Mouse (Mus musculus) heart, postnatal 10 days (tissue): Measurements from ENCODE around the gene Macrod1. TPM values are rescaled to one million over a fixed set of nuclear protein-coding genes. Genes with fewer than 3 reads are reported as not detected.

Experiments
- DNase-seq, 2 experiments: peaks; one replicate each; pipeline ENCODE4 v3.0.0; 2021
- intact Hi-C: fragments of 180-260 bp; cut with DNase I; formaldehyde crosslinking; loops from one replicate; pipeline ENCODE4 v1.15.1; 2025
- total RNA-seq, 2 experiments: library from RNA; stranded (reverse); gene quantifications; 2 replicates each; pipeline ENCODE4 v1.2.3; 2021

Macrod1 gene
- total RNA-seq, 2 experiments from 2014 or later, result 168 to 172 TPM

DNA sequence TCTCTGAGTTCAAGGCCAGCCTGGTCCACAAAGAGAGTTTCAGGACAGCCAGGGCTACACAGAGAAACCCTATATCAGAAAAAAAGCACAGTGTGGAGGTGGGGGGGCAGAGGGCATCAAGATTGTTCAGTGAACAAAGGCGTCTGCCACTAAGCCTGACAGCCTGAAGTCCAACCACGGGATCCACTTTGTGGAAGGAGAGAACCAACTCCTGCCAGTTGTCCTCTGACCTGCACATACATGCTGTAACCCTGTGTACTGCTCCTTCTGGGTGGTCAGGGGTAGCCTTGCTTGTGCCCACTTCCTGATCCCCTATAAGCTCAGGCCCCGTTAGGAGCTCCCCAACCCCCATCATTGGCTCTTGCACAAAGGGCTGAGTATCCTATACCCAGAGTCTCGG lies 128.4 kb downstream of the Macrod1 start:
- DNase-seq, result no peak
- intact Hi-C loops, result no loop called here

DNA sequence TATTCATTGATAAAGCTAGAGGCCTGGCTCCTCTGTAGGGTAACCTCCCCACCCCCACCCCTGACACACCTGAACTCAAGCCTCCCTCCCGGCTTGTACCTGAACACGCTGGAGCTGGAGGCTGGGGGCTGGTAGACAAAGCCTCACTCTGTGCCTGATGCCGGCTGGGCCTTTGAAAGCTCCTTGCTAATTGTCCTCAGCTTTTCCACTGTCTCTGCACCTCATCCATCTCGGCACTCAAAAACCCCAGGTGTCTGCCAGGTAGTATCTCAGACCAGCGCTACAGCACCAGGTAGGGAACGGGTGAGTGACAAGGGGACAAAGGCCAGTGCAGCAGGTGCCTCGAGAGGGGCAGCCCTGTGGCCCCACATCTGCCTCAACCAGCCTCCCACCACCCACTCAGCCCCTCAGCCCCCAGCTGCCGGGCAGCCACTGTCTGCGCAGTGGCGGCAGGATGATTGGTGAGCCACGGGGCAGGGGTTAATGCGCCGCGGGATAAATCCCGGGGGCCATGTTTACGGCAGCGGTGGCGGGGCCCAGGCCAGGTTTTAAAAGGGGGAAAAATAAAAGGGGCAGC lies 129.2 kb downstream of the Macrod1 start:
- intact Hi-C loops, result no loop called here
- DNase-seq, result no peak

DNA sequence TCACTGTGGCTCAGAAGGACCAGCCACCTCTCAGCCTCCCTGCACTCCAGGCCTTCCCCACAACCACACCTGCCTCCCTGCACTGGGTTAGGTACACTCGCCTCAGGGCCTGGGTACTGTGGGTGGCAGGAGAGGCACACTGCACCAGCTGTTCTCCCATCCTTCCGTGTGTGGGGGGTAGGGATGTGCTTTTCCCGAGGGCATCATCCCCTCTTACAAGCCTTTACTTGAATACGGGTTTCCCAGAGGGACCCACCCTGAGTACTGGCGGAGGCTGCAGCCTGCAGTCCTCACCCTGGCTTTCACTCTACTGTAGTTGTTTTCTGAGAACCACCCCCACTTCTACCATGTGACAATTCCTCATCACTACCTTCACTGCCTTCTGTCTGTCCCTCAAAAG lies 130.5 kb downstream of the Macrod1 start:
- intact Hi-C loops, result no loop called here
- DNase-seq, result no peak

DNA sequence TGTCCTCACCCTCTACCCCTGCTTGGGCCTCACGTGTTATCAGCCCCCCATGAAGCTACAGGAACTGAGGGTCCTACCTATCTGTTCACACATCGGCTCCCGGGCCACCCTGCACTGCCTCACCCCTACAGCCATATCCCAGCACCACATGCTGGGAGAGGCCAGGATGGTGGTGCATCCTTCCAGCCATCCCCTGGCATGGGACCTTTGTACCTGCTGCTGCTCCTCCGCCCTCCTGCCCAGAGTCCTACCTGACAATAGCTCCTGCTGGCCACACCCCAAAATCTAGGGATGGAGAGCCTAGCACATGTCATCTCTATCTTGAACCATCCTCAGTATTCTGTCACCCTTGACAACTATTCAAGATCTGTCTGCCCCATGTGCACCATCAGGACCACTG lies 132.4 kb downstream of the Macrod1 start:
- intact Hi-C loops, result no loop called here

DNA sequence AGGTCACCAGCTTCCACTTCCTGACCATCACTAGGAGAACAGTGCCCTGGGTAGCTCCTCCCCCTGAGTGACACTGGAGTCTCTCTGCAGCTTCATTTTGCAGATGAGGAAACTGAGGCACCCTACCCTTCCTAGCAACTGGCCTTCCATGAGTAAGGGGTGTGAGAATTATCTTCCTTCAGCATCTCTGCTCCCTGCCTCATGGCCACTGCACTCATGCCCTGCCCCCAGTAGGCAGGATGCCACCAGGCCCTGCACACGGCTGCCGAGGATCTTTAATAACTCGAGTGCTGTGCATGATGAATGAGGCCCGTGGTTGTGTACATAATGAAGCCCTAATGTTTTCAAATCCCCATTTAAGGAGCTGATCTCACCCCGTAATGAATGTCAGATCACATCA lies 134.4 kb downstream of the Macrod1 start:
- intact Hi-C loops, result no loop called here

More for the DNA sequence above, 132.4 kb downstream of the Macrod1 start:
- no peak for DNase-seq

DNA sequence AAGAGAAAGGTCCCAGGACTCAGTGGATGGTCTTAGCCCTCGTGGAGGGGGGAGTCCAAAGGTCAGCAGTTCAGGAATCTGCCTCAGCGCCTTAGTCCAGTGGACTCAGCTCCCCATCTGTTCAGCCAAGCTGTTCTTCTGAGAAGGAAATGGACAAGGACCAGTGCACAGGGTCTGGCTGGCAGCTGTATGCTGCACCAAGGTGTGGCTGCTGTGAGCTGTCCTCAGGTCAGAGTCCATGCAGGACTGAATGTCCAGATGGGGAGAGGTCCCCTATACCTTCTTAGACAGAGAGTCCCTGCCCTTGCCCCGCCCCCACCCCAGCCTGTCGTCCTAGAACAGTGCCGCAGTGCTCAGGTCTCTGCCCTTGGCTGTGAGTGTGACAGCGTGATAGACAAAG lies 135.0 kb downstream of the Macrod1 start:
- intact Hi-C loops, result no loop called here
- DNase-seq, result no peak

More for the DNA sequence above, 134.4 kb downstream of the Macrod1 start:
- no peak for DNase-seq

DNA sequence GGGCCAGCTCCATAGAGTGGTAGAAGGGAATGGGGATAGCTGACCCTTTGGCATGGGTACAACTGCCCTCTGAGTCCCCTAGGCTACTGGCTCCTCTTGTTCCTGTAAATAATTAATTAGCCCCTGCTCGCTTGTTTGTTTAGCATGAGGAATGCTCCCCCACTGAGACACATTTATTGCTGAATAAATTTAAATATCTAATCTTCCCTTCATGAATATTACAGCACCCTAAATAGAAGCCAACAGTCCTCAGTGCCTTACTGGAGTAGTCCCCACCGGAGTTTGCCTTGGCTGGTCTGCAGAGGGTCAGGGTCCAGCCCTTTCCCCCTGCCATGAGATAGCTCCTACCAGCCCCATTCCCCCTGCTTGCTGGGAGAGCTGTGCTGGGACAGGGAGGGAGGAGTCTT lies 136.0 kb downstream of the Macrod1 start:
- intact Hi-C loops, result no loop called here

DNA sequence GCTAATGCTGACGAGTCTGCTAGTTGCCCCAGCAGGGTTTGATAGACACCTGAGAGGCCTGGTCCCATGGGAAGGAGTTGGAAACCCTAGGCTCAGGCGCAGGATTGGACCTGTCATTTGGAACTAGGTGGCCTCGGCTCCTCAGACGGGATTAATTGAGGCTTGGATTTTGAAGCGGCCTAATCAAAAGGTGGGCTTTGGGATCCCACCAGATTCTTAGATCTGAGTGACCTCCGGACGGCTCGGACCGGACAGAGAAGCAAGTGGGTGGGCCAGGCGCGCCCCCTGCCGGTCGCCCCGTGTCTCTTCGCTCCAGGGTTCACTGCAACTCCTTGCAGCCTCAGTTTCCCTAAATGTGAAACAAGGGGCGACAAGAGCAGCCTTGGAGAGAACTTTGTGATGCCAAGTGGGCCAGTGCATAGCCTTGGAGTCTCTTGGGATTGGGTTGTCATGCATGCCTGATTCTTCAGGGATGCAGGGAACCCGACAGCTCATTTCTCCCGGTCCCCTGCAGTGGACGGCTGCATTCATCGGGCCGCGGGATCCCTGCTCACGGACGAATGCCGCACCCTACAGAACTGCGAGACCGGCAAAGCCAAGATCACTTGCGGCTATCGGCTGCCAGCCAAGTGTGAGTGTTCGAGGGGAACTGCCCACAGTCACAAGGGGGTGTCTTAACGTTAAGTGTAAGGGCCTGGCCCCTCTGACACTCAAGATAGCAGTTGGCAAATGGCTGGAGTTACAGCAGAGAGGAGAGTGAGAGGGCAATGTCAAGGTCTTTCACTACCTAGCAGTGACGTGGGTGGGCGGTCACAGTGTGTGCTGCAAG lies 139.5 kb downstream of the Macrod1 start:
- intact Hi-C loops, result loop anchor here (1.0 kb wide), 2 partner anchors 128 to 132 kb away; no protein-coding TSS in a partner anchor
- peak; percentile 70 to 78 for DNase-seq

More for the DNA sequence above, 136.0 kb downstream of the Macrod1 start:
- no peak for DNase-seq

DNA sequence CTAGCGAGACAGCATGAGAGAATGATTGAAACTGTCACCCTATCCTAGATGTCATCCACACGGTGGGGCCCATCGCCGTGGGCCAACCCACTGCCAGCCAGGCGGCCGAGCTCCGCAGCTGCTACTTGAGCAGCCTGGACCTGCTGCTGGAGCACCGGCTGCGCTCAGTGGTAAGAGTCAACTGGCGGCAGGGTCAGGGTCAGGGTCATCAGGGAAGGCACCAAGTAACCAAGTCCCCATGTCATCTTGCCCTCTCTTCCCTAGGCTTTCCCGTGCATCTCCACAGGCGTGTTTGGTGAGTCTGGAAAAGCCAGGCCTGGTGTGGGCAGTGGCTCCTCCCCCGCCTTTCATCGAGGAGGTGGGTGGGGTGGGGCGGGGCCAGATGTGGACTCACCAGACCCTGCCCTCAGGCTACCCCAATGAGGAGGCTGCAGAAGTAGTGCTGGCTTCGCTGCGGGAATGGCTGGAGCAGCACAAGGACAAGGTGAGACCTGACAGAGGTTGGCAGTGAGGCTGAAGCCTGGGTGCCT lies 140.2 kb downstream of the Macrod1 start:
- DNase-seq, result no peak
- intact Hi-C loops, result loop anchor here (1.0 kb wide), 2 partner anchors 129 to 133 kb away; no protein-coding TSS in a partner anchor

DNA sequence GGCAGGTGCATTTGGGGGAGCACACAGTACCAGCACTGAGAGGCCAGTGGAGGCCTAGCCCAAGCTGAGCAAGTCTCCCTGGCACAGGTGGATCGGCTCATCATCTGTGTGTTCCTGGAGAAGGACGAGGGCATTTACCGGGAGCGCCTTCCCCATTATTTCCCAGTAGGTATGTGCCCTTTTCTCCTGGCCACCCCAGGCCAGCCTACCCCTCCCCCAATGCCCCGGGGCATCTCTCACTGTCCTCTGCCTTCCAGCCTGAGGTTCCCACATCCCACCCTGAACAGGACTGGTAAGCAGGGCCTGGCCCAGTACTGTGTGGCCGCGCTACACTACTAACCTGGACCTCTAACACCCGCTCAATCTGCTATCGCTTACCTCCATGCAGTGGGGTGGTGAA lies 140.8 kb downstream of the Macrod1 start:
- intact Hi-C loops, result no loop called here
- DNase-seq, result no peak

DNA sequence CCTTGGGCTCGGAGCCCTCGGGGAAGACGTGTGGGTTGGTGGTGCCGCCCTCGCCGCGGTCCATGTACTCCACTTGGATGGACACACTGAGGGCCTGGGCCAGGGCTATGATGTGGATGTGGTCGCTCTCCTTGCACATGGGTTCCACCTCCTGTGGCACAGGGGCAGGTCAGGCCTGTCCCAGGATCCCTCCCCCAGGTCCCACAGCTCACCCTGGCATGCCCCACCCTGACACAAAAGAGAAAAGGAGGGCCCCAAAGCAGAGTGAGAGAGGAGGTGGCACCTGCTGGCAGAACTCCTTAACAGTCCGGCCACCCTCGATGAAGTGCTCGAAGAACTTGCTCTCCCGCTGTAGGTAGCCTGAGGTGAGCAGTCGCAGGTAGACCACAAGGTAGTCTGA lies 142.5 kb downstream of the Macrod1 start:
- no peak for DNase-seq
- intact Hi-C loops, result loop anchor here (2.0 kb wide), 1 partner anchor 32 kb away; no protein-coding TSS in a partner anchor

DNA sequence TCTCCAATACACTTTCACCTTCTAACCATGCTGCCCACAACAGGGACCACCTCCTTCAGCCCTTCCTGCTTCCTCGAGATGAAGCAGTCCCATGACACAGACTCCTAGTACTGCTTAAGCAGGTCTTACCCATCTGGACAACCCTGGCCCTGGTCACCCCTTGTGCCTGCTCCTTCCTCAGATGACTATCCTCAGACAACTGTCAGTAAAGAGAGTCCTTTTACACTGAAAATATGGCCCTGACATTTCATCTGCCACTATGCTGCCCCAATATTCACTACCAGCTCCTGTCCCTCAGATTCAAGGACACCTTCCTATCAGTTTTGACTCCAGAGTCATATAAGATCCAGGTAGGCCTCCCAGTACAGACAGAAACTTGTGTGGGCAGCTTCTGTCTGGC lies 143.8 kb downstream of the Macrod1 start:
- DNase-seq, result no peak
- intact Hi-C loops, result no loop called here

DNA sequence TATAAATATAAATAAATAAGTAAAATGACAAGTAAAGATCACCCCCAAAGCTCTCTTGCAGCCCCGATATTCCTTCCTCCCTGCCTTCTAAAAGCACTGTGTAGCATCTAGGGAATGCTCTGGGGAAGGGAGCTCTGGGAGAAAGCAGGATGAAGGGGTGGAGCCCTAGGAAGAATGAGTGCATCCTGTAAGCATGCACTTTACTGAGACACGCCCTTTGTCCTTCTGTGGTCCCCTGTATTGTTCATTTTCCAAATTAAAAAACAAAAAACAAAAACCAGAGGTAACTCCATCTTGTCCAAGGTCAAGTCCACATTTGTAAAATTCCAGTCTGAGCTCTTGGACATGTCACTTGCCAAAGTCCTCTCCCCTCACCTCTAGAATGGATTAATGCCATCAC lies 148.3 kb downstream of the Macrod1 start:
- intact Hi-C loops, result no loop called here

DNA sequence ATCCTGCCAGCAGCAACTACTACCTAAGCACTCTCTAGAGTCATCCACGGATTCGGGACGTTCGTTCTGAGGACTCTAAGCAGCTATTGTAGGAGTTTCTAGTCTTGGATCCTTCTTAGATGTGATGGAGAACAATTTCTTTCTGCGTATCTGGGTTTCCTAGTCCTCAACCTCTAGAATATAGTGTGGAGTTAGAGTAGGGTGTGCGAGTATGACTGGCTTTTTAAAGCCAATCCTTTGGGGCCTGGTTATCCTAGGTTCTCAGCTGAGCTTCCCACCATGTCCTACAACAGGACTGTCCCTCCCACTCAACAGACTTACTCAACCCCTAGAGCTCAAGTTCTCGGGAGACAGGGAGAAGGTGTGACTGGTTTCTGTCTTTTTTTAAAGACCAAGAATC lies 148.7 kb downstream of the Macrod1 start:
- no peak for DNase-seq
- intact Hi-C loops, result no loop called here

More for the DNA sequence above, 148.3 kb downstream of the Macrod1 start:
- no peak for DNase-seq

DNA sequence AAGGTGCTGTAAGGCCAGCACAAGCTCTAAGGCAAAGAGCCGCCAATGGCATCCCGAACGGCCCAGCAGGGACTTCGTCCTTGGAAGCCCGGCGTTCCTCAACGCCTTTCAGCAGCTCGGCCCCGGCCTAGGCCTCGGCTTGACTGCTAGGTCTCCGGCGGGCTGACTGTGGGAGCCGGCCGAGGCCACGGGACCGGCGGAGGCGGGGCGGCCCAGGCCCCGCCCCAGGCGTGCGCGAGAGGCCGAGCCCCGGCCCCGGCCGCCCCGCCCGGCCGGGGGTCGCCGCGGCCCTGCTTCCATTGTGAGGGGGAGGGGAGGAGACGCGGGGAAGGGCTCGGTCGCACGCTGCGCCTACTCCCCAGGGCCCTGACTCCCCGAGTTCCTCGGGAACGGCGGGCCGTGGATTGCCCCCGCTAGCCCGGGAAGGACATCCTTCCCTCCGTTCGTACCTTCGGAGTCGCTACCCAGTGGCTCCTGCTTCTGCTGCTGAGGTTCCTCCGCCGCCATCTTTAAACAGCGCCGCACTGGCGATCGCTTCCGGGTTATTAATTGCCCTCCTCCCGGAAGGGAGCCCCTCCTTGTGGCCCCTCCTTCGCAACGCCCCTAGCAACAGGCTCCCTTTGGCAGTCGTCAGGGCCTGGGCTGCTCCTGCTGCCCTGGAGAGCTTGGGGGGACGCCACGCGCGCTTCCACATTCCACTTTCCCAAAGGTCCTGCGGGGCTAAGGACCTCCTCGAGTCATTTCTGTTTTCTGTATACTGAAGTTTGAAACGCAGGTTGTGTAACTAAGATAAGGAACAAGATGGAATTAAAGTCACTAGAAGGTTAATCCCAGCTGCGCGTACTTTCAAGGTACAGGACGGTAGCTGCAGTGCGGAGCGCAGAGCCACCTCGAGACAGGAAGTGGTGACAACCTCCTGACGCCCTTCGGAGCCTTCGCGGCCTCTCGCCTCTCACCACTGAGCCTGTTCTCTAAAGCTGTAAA lies 149.4 kb downstream of the Macrod1 start, which contains the start of gene Otub1:
TSS of gene Otub1 (minus strand) at position 564 of the 984 bp plus-strand sequence.
- intact Hi-C loops, result no loop called here

DNA sequence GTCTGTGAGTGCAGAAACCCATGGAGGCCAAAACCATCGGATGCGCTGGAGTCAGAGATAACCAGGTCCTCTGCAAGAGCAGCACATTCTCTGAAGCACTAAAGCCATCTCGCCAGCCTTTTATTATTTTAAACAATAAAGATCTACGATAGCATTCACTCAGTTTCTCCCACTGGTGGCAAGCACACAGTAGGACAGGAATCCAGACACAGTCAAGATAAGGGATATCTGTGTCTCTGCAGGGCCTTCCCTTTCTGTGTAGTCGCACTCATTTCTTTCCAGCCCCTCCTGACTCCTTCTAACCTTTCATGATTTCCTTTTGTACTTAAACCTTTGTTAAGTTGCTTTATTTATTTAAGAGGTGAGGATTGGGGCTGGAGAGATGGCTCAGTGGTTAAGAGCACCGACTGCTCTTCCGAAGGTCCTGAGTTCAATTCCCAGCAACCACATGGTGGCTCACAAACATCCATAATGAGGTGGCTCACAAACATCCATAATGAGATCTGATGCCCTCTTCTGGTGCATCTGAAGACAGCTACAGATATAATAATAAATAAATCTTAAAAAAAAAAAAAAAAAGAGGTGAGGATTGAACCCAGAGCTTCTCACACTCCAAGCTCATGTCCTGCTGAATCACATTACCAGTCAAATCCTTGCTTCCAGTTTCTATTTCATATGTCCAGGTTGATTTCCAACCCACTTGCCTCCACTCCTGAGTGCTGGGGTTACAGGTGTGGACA lies 153.5 kb downstream of the Macrod1 start:
- no peak for DNase-seq
- intact Hi-C loops, result no loop called here

More for the DNA sequence above, 149.4 kb downstream of the Macrod1 start, which contains the start of gene Otub1:
- DNase-seq, result peak; percentile 95 to 96

DNA sequence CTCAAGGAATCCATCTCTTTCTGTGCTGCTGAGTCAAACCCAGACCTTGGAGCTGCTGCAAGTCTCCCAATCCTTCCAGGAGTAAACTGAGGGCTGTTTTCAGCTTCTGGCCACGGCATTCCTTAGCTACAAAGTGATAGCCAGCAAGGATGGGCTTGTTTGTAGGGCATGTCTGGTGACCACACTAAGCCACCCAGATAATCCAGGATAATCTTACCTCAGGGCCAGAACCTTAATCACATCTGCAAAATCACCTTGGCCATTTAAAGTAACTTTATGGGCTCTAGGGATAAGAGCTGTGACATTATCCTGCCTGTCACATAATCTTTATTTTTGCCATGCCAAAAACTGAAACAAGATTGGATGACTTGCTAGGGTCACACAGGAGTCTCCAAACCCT lies 155.6 kb downstream of the Macrod1 start:
- no peak for DNase-seq
- intact Hi-C loops, result no loop called here

DNA sequence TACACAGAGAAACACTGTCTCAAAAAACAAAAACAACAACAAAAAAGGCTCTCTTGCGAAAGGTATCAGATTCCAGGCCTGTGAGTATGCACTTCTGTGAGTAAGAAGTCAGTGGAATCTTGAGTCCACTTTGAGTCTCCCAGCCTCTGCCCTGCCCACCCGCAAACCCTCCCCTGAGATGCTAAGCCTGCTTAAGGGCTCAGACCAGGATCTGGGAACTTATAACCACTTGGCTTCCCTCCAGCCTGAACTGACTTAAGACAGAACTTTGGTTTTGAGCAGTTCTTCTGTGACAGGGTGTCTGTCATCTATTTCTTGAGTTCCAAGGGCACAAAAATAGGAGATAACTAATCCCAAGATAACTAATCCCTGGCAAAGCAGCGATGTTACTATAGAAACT lies 156.4 kb downstream of the Macrod1 start:
- intact Hi-C loops, result no loop called here
- DNase-seq, result no peak

DNA sequence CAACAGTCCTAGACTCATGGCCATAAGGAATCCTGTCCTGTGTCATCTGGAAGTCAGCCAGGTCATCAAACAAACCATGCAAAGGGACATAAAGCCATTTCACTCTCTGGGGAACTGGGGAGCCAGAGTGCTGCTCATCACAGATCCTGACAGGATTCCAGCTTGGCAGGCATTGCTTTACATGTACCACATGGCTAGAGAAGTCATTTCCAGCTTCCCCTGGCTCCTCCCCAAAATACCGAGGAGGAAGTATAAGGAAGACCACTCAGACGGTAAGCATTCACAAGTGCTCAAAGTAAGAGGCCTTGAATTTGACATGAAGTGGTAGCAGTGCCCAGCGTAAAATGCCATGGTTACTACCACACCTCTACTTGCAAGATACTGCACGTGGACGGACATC lies 157.9 kb downstream of the Macrod1 start:
- intact Hi-C loops, result no loop called here
- peak in 1 of 2 experiments; percentile 35 for DNase-seq
